In genomic region chr7:46667256-46667655, GRCm38 (mm10) we compare ENCODE assay signal across 9 mouse cellular contexts. TPM values are rescaled to one million over a fixed set of nuclear protein-coding genes. Genes with fewer than 3 reads are reported as not detected.
DNase-seq lines count a peak whose midpoint lies in the region; ATAC-seq and TF ChIP-seq lines count a peak whose summit lies in the region.
"Had no signal": no experiment of that assay in that cellular context is flagged by ENCODE, and none has a peak within 500 bp of the region (broad histone marks: within the 10 kb centered on the region; RNA-seq: fewer than 3 reads in every experiment).

No protein-coding gene starts in this region.

- TF ChIP-seq POLR2A in ES-Bruce4 (IDR thresholded peaks at IDR 0.05; ENCODE audit: insufficient read depth, low read length): no peak

- TF ChIP-seq EP300 in ES-Bruce4 (IDR thresholded peaks at IDR 0.05; ENCODE audit: insufficient read depth, low read depth, low read length): no peak

- H3K4me1 ChIP-seq in ES-Bruce4 (ENCODE audit: control insufficient read depth, insufficient read depth, low read length): no peaks in the 10 kb centered on the region
- peaks cover 3% of the 10 kb centered on the region; the same call in 1 of the 2 replicates for H3K4me1 ChIP-seq in forebrain, embryonic 14.5 days (ENCODE audit: control insufficient read depth, insufficient read depth, low read length)
- no peaks in the 10 kb centered on the region for H3K4me1 ChIP-seq in liver, embryonic 12.5 days

- no peak for ATAC-seq in forebrain, embryonic 14.5 days
- ATAC-seq in liver, embryonic 12.5 days: no peak

- H3K4me2 ChIP-seq in forebrain, embryonic 14.5 days (ENCODE audit: low read length): peak overlapping the region; percentile 36
- peak overlapping the region; percentile 23; the same call in 1 of the 2 replicates for H3K4me2 ChIP-seq in liver, embryonic 12.5 days

- H3K36me3 ChIP-seq in ES-Bruce4 (ENCODE audit: control insufficient read depth, insufficient read depth, low read length, poor library complexity, severe bottlenecking): no peaks in the 10 kb centered on the region
- H3K36me3 ChIP-seq in forebrain, embryonic 14.5 days (ENCODE audit: control insufficient read depth, insufficient read depth, low read length): no peaks in the 10 kb centered on the region
- H3K36me3 ChIP-seq in liver, embryonic 12.5 days: no peaks in the 10 kb centered on the region

- WGBS in forebrain, embryonic 14.5 days: under 1% methylated on average over 21 of the region's 21 CpGs
- 3% methylated on average over 21 of the region's 21 CpGs for WGBS in liver, embryonic 12.5 days (ENCODE audit: insufficient replicate concordance)

- H3K27ac ChIP-seq in ES-Bruce4 (ENCODE audit: insufficient read depth, low read length): no peak overlapping the region
- H3K27ac ChIP-seq in forebrain, embryonic 14.5 days (ENCODE audit: low read depth, low read length): no peak overlapping the region
- no peak overlapping the region for H3K27ac ChIP-seq in liver, embryonic 12.5 days

- no peaks in the 10 kb centered on the region for H3K9me3 ChIP-seq in ES-Bruce4 (replicated peaks; ENCODE audit: control insufficient read depth, insufficient read depth, low read length, poor library complexity, severe bottlenecking)
- no peaks in the 10 kb centered on the region for H3K9me3 ChIP-seq in forebrain, embryonic 14.5 days (replicated peaks; ENCODE audit: control insufficient read depth, low read length)
- H3K9me3 ChIP-seq in liver, embryonic 12.5 days (replicated peaks): no peaks in the 10 kb centered on the region

- H3K27me3 ChIP-seq in ES-Bruce4 (ENCODE audit: control insufficient read depth, insufficient read depth, low read length, poor library complexity, severe bottlenecking): no peaks in the 10 kb centered on the region
- 0 out of 2 replicates have a peak, but pooled peaks cover 2% of the 10 kb centered on the region for H3K27me3 ChIP-seq in forebrain, embryonic 14.5 days (replicated peaks; ENCODE audit: control insufficient read depth, insufficient read depth, low read length)
- H3K27me3 ChIP-seq in liver, embryonic 12.5 days (replicated peaks): peaks cover 51% of the 10 kb centered on the region

- peak overlapping the region; percentile 19; the same call in 1 of the 2 replicates for H3K4me3 ChIP-seq in ES-Bruce4 (ENCODE audit: low read depth, low read length)
- no peak overlapping the region for H3K4me3 ChIP-seq in forebrain, embryonic 14.5 days (ENCODE audit: low read depth, low read length)
- H3K4me3 ChIP-seq in liver, embryonic 12.5 days: no peak overlapping the region

- no peak overlapping the region for H3K9ac ChIP-seq in ES-Bruce4 (ENCODE audit: low read depth, poor library complexity, severe bottlenecking)
- H3K9ac ChIP-seq in forebrain, embryonic 14.5 days (ENCODE audit: low read length): no peak overlapping the region
- no peak overlapping the region for H3K9ac ChIP-seq in liver, embryonic 12.5 days

- no peak for TF ChIP-seq CTCF in ES-Bruce4 (IDR thresholded peaks at IDR 0.05; ENCODE audit: low read depth, low read length)

- DNase-seq in adrenal gland, postnatal 25 days: peak; percentile 16
- no peak for DNase-seq in adrenal gland, postnatal 4 days (ENCODE audit: low spot score in 2 of 2)
- no peak for DNase-seq in forebrain, embryonic 14.5 days (ENCODE audit: low spot score)
- peak; percentile 51 for DNase-seq in yolk sac, embryonic 10.5 days (ENCODE audit: low spot score)
- DNase-seq in urinary bladder, postnatal 36 days (ENCODE audit: low spot score in 2 of 2): no peak
- DNase-seq in thymus, postnatal 25 days: no peak

RNA-seq across cellular contexts. Expression of gene Tph1, which starts 5.1 kb away (rescaled TPM):
- not detected in 2 replicates for total RNA-seq in adrenal gland, postnatal 25 days (2021)
- under 1 TPM; 0.37 to 0.73 TPM for total RNA-seq in adrenal gland, postnatal 4 days (2021)
- polyA plus RNA-seq in ES-Bruce4 (2011; ENCODE audit: insufficient read depth, insufficient read length, low read depth, missing spikeins): 1.5 and 1.6 TPM in 2 replicates
- 0.41 and 0.46 TPM in 2 replicates for polyA plus RNA-seq in forebrain, embryonic 14.5 days (2014; fragmentation: Nextera tagmentation; extraction: Ambion mirVana)
- not detected in 2 replicates for polyA plus RNA-seq in liver, embryonic 12.5 days (2016; fragmentation: Nextera tagmentation; extraction: Ambion mirVana)
- polyA plus RNA-seq: testis, adult 2 months had no signal

RNA-seq across cellular contexts. Expression of gene Sergef, which starts 27.6 kb away (rescaled TPM):
- 19.8 and 29.4 TPM in 2 replicates for total RNA-seq in adrenal gland, postnatal 25 days (2021)
- 10 to 100 TPM; 19.0 to 26.5 TPM for total RNA-seq in adrenal gland, postnatal 4 days (2021)
- 5.8 and 7.5 TPM in 2 replicates for polyA plus RNA-seq in ES-Bruce4 (2011; ENCODE audit: insufficient read depth, insufficient read length, low read depth, missing spikeins)
- polyA plus RNA-seq in forebrain, embryonic 14.5 days (2014; fragmentation: Nextera tagmentation; extraction: Ambion mirVana): 23.4 and 26.1 TPM in 2 replicates
- polyA plus RNA-seq in liver, embryonic 12.5 days (2016; fragmentation: Nextera tagmentation; extraction: Ambion mirVana): 8.9 and 9.7 TPM in 2 replicates

RNA-seq across cellular contexts. Expression of gene Saal1, which starts 43.2 kb away (rescaled TPM):
- total RNA-seq in adrenal gland, postnatal 25 days (2021): 8.4 and 9.8 TPM in 2 replicates
- total RNA-seq in adrenal gland, postnatal 4 days (2021): 10 to 100 TPM; 14.4 to 16.4 TPM
- 36.5 and 40.2 TPM in 2 replicates for polyA plus RNA-seq in ES-Bruce4 (2011; ENCODE audit: insufficient read depth, insufficient read length, low read depth, missing spikeins)
- 24.4 and 25.2 TPM in 2 replicates for polyA plus RNA-seq in forebrain, embryonic 14.5 days (2014; fragmentation: Nextera tagmentation; extraction: Ambion mirVana)
- polyA plus RNA-seq in liver, embryonic 12.5 days (2016; fragmentation: Nextera tagmentation; extraction: Ambion mirVana): 21.0 and 21.5 TPM in 2 replicates

RNA-seq across cellular contexts. Expression of gene Saa3, which starts 48.2 kb away (rescaled TPM):
- 0.52 TPM in 1 of 2 replicates, not detected in the other for total RNA-seq in adrenal gland, postnatal 25 days (2021)
- total RNA-seq in adrenal gland, postnatal 4 days (2021): 1 to 10 TPM; 1.1 to 1.2 TPM
- 3.2 and 3.8 TPM in 2 replicates for polyA plus RNA-seq in ES-Bruce4 (2011; ENCODE audit: insufficient read depth, insufficient read length, low read depth, missing spikeins)
- 0.34 TPM in 1 of 2 replicates, not detected in the other for polyA plus RNA-seq in forebrain, embryonic 14.5 days (2014; fragmentation: Nextera tagmentation; extraction: Ambion mirVana)
- polyA plus RNA-seq in liver, embryonic 12.5 days (2016; fragmentation: Nextera tagmentation; extraction: Ambion mirVana): 0.35 and 1.1 TPM in 2 replicates
- polyA plus RNA-seq: testis, adult 2 months had no signal

Comparison
In these comparisons a context has a peak if more than half of its experiments do, and no peak if none do; other contexts are left out.
1. DNase-seq: peak in adrenal gland, postnatal 25 days (single experiment) and yolk sac, embryonic 10.5 days (single experiment); none in adrenal gland, postnatal 4 days (0 of 2), forebrain, embryonic 14.5 days (single experiment), urinary bladder, postnatal 36 days (0 of 2) and thymus, postnatal 25 days (single experiment).